Comparison of ENCODE assay signal across 20 mouse cellular contexts in the genomic region with DNA sequence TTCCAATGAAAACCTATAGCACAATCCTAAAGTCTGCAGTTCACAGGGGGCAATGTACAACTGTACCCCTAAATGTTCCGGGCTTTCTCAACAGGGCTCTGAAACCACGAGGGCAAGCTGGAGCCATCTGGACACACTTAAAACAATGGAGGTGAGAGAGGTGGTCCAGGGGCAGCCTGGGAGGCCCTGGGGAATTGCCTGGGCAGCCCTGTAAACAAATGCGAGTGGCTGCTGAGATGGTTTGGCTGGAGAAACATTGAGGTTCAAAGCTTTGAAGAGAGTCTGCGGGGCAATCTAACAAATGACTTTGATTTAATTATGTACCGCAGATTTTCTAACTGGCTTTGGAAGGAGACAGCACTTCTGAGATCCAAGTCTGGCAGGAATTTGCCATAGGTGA.
DNase-seq lines count a peak whose midpoint lies in the region; ATAC-seq and TF ChIP-seq lines count a peak whose summit lies in the region.
"Had no signal": no experiment of that assay in that cellular context is flagged by ENCODE, and none has a peak within 500 bp of the region (broad histone marks: within the 10 kb centered on the region; RNA-seq: fewer than 3 reads in every experiment).

No protein-coding gene starts in this region.

- no peak overlapping the region for H3K27ac ChIP-seq in hindbrain, embryonic 11.5 days (ENCODE audit: low read depth, low read length)
- no peak overlapping the region for H3K27ac ChIP-seq in hindbrain, postnatal 0 days
- peak overlapping the region; percentile 23; the same call in 1 of the 2 replicates for H3K27ac ChIP-seq in embryonic facial prominence, embryonic 12.5 days
- no peak overlapping the region for H3K27ac ChIP-seq in liver, embryonic 11.5 days (ENCODE audit: low read depth, low read length)
- H3K27ac ChIP-seq: heart, embryonic 15.5 days; limb, embryonic 13.5 days; liver, embryonic 13.5 days; midbrain, embryonic 12.5 days had no signal

- H3K4me3 ChIP-seq in hindbrain, embryonic 11.5 days (ENCODE audit: low read depth, low read length) = no peak overlapping the region
- H3K4me3 ChIP-seq in hindbrain, postnatal 0 days (ENCODE audit: low read length) = no peak overlapping the region
- H3K4me3 ChIP-seq in embryonic facial prominence, embryonic 12.5 days = no peak overlapping the region
- no peak overlapping the region for H3K4me3 ChIP-seq in liver, embryonic 11.5 days (ENCODE audit: low read depth, low read length)
- H3K4me3 ChIP-seq: heart, embryonic 15.5 days; limb, embryonic 13.5 days; liver, embryonic 13.5 days; midbrain, embryonic 12.5 days had no signal

- H3K27me3 ChIP-seq in hindbrain, embryonic 11.5 days (ENCODE audit: control insufficient read depth, insufficient read depth, low read length) = no peaks in the 10 kb centered on the region
- H3K27me3 ChIP-seq in hindbrain, postnatal 0 days (ENCODE audit: insufficient read depth, low read length) = no peaks in the 10 kb centered on the region
- no peaks in the 10 kb centered on the region for H3K27me3 ChIP-seq in embryonic facial prominence, embryonic 12.5 days
- H3K27me3 ChIP-seq in liver, embryonic 11.5 days (replicated peaks; ENCODE audit: control insufficient read depth, insufficient read depth, low read length) = no peaks in the 10 kb centered on the region
- H3K27me3 ChIP-seq: heart, embryonic 15.5 days; limb, embryonic 13.5 days; liver, embryonic 13.5 days had no signal

- no peak for ATAC-seq in hindbrain, embryonic 11.5 days (ENCODE audit: low FRiP score)
- no peak for ATAC-seq in hindbrain, postnatal 0 days
- ATAC-seq in embryonic facial prominence, embryonic 12.5 days (ENCODE audit: insufficient number of reproducible peaks, insufficient read depth, low FRiP score, low TSS enrichment) = no peak
- no peak for ATAC-seq in frontal cortex, adult (ENCODE audit: low TSS enrichment)
- no peak for ATAC-seq in liver, embryonic 11.5 days (replicated peaks; ENCODE audit: low FRiP score)
- ATAC-seq: CD4-positive, CD25-positive, alpha-beta regulatory T cell, adult 4 months; forebrain, embryonic 16.5 days had no signal

- no peak overlapping the region for H3K9ac ChIP-seq in hindbrain, embryonic 11.5 days (ENCODE audit: low read depth, low read length)
- H3K9ac ChIP-seq in hindbrain, postnatal 0 days (replicated peaks; ENCODE audit: low read length) = no peak overlapping the region
- H3K9ac ChIP-seq in embryonic facial prominence, embryonic 12.5 days = no peak overlapping the region
- H3K9ac ChIP-seq in liver, embryonic 11.5 days (ENCODE audit: low read depth, low read length) = no peak overlapping the region
- H3K9ac ChIP-seq: heart, embryonic 15.5 days; limb, embryonic 13.5 days; liver, embryonic 13.5 days; midbrain, embryonic 12.5 days had no signal

- no peaks in the 10 kb centered on the region for H3K4me1 ChIP-seq in hindbrain, embryonic 11.5 days (replicated peaks; ENCODE audit: control insufficient read depth, insufficient read depth, low read length)
- H3K4me1 ChIP-seq in hindbrain, postnatal 0 days (ENCODE audit: insufficient read depth, low read length) = no peaks in the 10 kb centered on the region
- peaks cover 6% of the 10 kb centered on the region for H3K4me1 ChIP-seq in embryonic facial prominence, embryonic 12.5 days
- no peaks in the 10 kb centered on the region for H3K4me1 ChIP-seq in liver, embryonic 11.5 days (replicated peaks; ENCODE audit: control insufficient read depth, insufficient read depth, low read length)
- H3K4me1 ChIP-seq: heart, embryonic 15.5 days; liver, embryonic 13.5 days; midbrain, embryonic 12.5 days had no signal

- WGBS in hindbrain, embryonic 11.5 days = 54% methylated on average over 5 of the region's 5 CpGs
- 51% methylated on average over 5 of the region's 5 CpGs for WGBS in hindbrain, postnatal 0 days
- 13% methylated on average over 5 of the region's 5 CpGs for WGBS in embryonic facial prominence, embryonic 12.5 days
- WGBS in liver, embryonic 11.5 days = 49% methylated on average over 5 of the region's 5 CpGs

- H3K36me3 ChIP-seq in hindbrain, embryonic 11.5 days (ENCODE audit: control insufficient read depth, insufficient read depth, low read length) = no peaks in the 10 kb centered on the region
- no peaks in the 10 kb centered on the region for H3K36me3 ChIP-seq in hindbrain, postnatal 0 days (ENCODE audit: insufficient read depth, low read length)
- no peaks in the 10 kb centered on the region for H3K36me3 ChIP-seq in embryonic facial prominence, embryonic 12.5 days
- H3K36me3 ChIP-seq in liver, embryonic 11.5 days (ENCODE audit: control insufficient read depth, insufficient read depth, low read length) = no peaks in the 10 kb centered on the region
- H3K36me3 ChIP-seq: heart, embryonic 15.5 days; limb, embryonic 13.5 days; liver, embryonic 13.5 days; midbrain, embryonic 12.5 days had no signal

- H3K9me3 ChIP-seq in hindbrain, embryonic 11.5 days (ENCODE audit: control insufficient read depth, low read length) = no peaks in the 10 kb centered on the region
- H3K9me3 ChIP-seq in hindbrain, postnatal 0 days (ENCODE audit: low read length) = no peaks in the 10 kb centered on the region
- H3K9me3 ChIP-seq in embryonic facial prominence, embryonic 12.5 days = no peaks in the 10 kb centered on the region
- H3K9me3 ChIP-seq in liver, embryonic 11.5 days (ENCODE audit: control insufficient read depth, low read length) = no peaks in the 10 kb centered on the region
- H3K9me3 ChIP-seq: heart, embryonic 15.5 days; limb, embryonic 13.5 days; liver, embryonic 13.5 days; midbrain, embryonic 12.5 days had no signal

- H3K4me2 ChIP-seq in hindbrain, embryonic 11.5 days (replicated peaks; ENCODE audit: low read depth, low read length) = no peak overlapping the region
- H3K4me2 ChIP-seq in hindbrain, postnatal 0 days (ENCODE audit: low read depth, low read length) = no peak overlapping the region
- no peak overlapping the region for H3K4me2 ChIP-seq in embryonic facial prominence, embryonic 12.5 days (replicated peaks)
- no peak overlapping the region for H3K4me2 ChIP-seq in liver, embryonic 11.5 days
- H3K4me2 ChIP-seq: heart, embryonic 15.5 days; limb, embryonic 13.5 days; liver, embryonic 13.5 days; midbrain, embryonic 12.5 days had no signal

- TF ChIP-seq CTCF in hindbrain, postnatal 0 days (IDR thresholded peaks at IDR 0.05; ENCODE audit: low read depth) = no peak

- DNase-seq in hindbrain, embryonic 11.5 days (ENCODE audit: low spot score) = peak; percentile 18
- DNase-seq in hindbrain, postnatal 0 days (ENCODE audit: low spot score) = no peak
- DNase-seq in lung, postnatal 36 days = peak; percentile 19
- no peak for DNase-seq in lung, postnatal 14 days
- peak; percentile 12 to 28 for DNase-seq in lung, postnatal 4 days
- no peak for DNase-seq in liver, embryonic 11.5 days (ENCODE audit: low spot score)
- DNase-seq: adrenal gland, postnatal 14 days; cerebellum, adult 2 months; cerebellum, postnatal 25 days; heart, postnatal 4 days; kidney, adult 8-10 months; kidney, postnatal 10 days; liver, embryonic 13.5 days had no signal

Comparison
In these comparisons a context has a peak if more than half of its experiments do, and no peak if none do; other contexts are left out.
1. DNase-seq: peak in hindbrain, embryonic 11.5 days (single experiment), lung, postnatal 36 days (single experiment) and lung, postnatal 4 days (2 of 2); none in hindbrain, postnatal 0 days (single experiment), lung, postnatal 14 days (single experiment) and liver, embryonic 11.5 days (single experiment).